Mouse (Mus musculus): ENCODE results near the gene Zfp287.

DNA sequence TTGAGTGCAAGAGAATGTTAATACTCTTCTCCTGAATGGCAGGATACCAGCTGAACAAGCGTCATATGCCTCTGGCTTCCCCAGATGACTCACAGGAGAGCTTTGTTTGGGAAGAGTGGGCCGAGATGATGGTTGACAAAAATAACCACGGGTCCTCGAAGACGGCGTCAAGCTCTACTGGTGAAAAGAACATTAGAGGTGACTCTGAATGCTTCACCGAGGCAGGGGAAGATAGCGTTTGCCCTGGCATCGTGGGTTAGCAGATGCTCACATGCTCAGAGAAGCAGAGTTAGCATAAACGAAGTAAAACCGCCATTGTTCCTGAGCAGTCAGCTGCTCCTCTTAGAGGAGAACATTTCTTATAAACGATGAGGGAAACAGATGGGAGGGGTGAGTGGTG, 62.2 kb downstream of the Zfp287 start:
- TF ChIP-seq CTCF (IDR thresholded peaks at IDR 0.05; ENCODE audit: insufficient read depth, low read length) (no peak), POLR2A (IDR thresholded peaks at IDR 0.05; ENCODE audit: borderline replicate concordance, extremely low read depth, low read depth, low read length) (no peak)
